Mouse (Mus musculus) cerebellum, postnatal 4 days (tissue): ENCODE results near the gene Grip1.
A peak's percentile ranks its signal among the peaks of the same experiment; 100 is the strongest.

Experiments used
- DNase-seq, 2 experiments: peaks; one replicate each; pipeline ENCODE4 v3.0.0; 2022; ENCODE audit warnings: low spot score in 2 of 2, mixed read lengths in 1 of 2

The Grip1 gene

DNA sequence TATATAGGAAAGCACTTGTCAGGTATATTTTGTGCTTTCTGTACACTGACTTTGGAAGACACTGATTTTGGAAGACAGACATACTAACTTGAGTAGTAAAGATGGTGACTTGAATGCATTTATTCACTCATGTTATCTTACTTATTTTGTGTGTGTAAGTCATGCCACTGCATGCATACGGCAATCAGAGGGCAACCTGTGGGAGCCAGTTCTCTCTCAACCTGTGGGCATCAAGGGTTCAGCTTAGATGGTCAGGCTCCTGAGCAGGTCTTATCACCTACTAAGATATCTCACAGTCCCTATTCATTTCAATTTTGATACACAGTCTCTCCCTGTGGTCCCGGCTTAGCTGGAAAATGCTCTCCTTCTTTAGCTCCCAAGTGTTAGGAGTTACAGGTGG is 5.4 kb downstream of the Grip1 start:
- no peak for DNase-seq

DNA sequence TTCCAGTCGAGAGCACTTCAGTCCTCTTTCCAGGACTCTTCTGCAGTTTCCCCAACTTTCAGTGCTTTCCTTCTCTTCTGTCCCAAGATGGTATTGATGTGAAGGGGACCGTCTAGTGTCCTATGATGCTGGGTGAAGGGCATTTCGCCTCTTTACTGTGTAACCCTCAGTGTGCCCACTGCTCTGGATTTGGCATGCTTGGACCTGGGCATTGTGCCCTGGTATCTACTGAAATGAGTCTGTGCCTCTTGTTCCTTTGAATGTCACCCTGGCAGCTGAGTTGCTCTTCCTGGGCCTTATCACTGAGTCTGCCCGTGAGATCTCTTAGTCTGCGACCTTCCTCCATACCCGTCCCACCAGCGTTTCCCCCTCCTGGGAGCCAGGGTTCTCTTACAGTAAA is 9.7 kb downstream of the Grip1 start:
- no peak for DNase-seq

DNA sequence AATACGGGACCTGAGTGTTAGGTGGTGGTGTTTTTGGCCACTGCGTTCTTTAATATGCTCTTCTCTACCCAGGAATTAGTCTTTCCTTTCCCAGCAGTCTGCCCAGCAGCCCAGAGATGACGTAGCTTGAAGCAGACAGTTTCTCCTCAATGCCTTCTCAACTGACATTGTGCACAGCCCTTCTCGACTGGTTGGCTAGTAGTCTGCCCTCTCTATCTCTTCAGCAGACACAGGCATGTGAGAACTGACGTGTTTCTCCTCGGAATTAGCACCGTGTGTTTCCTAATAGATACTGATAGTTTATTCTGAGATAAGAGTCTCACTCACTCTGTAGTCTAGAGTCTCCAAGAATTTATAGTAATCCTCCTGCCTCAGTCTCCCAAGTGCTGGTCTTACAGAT is 10.2 kb downstream of the Grip1 start:
- DNase-seq: no peak

GRCm38 (mm10) chr10:119467976-119468375 is 14.3 kb downstream of the Grip1 start:
- no peak for DNase-seq

- no peak for DNase-seq
Observed at GRCm38 (mm10) chr10:119470096-119470495, 16.5 kb downstream of the Grip1 start.

DNA sequence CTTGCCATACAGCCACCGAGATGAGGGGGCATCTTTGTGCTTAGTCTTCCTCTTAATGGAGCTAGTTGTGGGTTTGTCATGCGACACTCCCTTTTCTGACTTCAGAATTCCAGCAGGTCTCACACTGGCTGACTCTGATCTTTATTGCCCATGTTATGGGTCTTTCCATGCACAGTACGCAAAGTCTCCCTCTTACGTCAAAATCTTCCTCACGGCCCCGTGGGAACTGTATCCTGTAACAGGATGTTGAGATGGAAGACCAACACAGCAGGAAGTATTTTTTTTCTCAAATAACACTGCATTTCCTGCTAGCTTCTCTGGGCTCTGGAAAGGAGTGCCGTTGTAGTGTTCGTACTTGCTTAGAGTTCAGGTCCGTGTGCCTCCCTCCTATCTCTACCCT is 21.5 kb downstream of the Grip1 start:
- no peak for DNase-seq

DNA sequence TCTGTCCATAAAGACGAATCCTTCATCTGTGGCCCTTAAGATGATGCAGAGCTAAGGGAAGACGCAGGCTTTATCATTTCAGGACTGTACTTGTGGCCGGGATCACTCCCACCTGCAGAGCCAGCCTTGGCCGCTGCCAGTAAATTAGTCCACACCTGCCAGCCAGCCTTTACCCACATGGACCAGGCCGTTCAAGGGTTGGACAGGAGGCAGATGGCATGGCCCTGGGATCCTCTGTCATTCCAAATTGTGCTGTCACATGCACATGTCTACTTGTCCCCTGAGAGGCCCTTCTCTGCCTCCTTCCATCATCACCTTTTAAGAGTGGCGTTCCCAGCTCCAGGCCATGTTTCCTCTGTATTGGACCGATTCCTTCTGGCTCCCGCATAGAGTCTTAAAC is 24.0 kb downstream of the Grip1 start:
- peak in 1 of 2 experiments; percentile 54 for DNase-seq

DNA sequence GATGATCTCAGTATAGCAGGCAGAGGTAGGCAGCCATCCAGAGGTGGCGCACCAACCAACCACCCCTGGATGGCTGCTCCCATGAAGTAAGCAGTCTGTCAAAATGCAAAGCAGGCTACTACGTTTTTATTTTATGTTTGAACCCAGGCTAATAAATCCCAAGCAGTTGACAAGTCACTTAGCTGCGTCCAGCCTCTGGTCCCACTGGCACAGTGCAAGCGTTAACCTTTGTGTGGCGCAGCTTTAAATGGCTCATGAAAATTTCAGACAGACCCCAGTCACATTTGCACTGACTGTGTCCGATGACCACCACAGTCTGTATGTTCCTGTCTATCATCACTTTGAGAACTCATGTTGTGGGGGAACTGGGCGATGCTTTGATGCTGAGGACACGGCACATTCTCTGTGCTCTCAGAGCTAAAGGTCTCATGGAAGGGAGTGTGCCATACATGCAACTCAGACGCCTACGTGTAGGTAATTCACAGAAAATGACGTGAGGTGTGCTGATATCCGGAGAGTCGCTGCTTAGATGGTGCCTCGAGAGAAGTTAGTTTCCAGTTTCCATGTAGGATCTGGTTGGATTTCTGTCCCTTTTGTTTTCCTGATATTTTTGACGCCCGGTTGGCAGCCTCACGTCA is 29.6 kb downstream of the Grip1 start:
- no peak for DNase-seq

DNA sequence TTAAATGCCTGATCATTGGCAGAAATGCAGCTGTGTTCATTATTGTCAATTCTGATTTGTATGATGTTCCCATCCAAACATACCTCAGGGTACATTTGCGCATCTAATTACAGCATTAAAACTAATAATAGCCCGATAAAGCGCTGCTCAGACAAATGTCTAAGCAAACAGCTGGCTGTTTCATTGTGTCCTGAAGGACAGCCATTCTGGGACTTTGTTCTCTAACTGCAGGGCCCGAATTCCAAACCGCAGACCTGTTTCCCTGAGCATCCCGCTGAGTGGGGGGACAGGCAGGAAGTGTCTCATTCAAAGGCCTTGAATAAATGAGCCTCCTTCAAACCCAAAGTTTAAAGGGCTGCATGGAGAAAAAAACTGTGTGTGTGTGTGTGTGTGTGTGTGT is 30.1 kb downstream of the Grip1 start:
- DNase-seq: no peak

DNA sequence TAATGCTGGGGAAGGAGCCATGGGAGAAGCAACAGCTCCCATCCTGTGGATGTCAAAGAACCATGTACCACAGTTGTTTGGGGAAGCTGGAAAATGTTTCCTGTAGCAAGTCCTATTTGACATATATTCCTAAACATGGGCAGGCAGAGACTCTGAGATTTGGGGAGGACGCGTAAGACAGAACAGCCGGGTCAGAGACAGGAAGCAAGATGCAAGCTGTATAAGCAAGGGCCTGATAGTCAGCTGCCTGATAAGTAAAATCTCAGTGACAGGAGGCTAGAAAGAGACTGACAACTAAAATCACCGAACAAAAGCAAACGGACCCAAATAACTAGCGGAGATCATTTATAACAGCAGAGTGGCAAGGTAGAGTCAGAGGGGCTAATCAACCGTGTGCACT is 33.3 kb downstream of the Grip1 start:
- no peak for DNase-seq

DNA sequence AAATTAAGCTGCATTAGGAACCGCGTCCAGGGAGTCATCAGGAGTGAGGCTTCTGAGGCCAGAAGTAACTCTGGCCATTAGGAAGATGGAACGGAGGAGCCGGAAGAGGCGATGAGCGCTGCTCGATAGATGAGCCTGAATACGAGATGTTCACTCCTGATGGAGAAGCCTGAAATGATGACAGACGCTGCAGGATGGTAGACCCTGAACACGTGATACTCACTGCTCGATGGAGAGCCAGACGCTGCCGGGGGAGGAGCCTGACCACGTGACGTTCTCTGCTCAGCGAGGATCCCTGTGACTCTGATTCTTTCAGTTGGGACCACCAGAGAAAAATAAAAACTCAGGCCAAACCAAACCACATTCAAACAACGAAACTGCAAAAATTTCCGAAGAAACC is 37.2 kb downstream of the Grip1 start:
- DNase-seq: no peak

DNA sequence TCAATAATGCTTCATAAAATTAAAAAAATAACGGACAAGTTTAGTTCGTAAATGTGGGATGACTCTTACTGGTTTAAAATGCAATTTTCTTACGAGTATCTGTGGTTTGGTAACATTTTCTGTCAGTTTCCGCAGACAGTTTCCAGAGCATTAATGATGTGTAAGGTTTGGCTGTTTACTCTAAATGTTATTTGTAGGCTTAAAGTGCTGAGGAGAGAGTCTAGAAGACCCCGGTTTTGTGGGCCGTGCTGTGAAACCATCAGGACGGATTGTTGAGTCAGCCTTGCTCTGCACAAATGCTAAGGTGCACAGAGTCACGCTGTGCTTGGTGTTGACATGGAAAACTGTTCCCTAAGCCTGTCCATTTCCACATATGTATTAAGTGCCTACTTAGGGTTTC is 41.7 kb downstream of the Grip1 start:
- DNase-seq: no peak

DNA sequence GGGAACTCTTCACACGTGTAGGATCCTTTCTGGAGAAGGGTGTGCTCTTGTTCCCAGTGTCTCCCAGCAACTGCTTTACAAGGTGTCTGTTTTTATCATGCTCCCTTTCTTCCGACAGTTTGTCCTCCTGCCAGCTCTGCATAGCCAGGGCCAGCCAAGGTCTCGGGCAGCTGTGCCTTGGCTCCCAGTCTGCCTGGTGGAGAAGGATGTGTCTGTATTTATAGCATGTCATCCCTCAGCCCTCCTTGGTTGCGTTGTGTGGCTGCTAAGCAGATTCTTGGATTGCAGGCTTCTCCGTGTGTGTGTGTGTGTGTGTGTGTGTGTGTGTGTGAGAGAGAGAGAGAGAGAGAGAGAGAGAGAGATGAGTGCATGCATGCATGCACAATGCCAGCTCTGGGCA is 42.6 kb downstream of the Grip1 start:
- peak in 1 of 2 experiments; percentile 30 for DNase-seq

- DNase-seq: no peak
Observed at GRCm38 (mm10) chr10:119521686-119522085, 68.1 kb downstream of the Grip1 start.

GRCm38 (mm10) chr10:119525730-119526129 is 72.1 kb downstream of the Grip1 start:
- DNase-seq: no peak

- DNase-seq: no peak
Observed at GRCm38 (mm10) chr10:119534852-119535251, 81.2 kb downstream of the Grip1 start.

GRCm38 (mm10) chr10:119541655-119542054 is 88.0 kb downstream of the Grip1 start:
- no peak for DNase-seq

GRCm38 (mm10) chr10:119543771-119544170 is 90.1 kb downstream of the Grip1 start:
- DNase-seq: no peak

- DNase-seq: no peak
Observed at GRCm38 (mm10) chr10:119544743-119545142, 91.1 kb downstream of the Grip1 start.

DNA sequence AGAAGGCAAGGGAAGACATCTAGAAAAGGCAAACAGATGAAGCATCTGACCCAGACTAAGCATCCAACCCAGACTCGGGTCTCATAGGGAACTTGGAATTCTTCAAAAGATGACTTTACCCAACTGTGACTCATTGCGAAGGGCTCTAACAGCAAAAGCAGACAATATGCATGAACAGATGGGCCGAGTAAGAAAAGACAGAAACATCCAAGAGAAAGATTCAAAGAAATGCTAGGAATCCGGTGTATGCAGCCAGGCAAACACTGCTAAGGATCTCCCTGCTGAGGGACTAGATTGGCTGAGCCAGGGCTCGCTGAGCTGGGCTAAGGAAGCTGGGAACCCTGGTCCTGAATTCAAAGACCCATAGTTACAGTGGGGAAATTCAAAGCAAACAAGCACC is 94.2 kb downstream of the Grip1 start:
- no peak for DNase-seq

DNA sequence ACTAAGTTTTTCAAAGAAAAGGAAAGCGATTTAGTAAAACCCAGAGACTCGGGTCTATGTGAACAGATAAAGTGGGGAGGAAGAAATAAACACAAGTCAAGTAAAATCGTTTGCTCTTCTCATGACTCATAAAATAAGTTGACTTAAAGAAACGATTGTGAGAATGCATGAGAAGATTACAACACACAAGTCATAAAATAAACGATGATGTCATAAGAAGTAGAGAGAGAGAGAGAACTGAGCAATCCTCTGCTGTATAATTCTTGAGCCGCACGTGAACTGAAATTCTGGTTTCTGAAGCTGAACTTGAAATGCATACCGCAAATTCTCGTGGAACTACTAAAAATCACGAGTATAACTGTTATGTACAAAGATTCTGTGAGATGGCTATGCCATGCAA is 95.1 kb downstream of the Grip1 start:
- DNase-seq: no peak

GRCm38 (mm10) chr10:119550630-119551029 is 97.0 kb downstream of the Grip1 start:
- no peak for DNase-seq

- DNase-seq: no peak
Observed at GRCm38 (mm10) chr10:119556346-119556745, 102.7 kb downstream of the Grip1 start.

DNA sequence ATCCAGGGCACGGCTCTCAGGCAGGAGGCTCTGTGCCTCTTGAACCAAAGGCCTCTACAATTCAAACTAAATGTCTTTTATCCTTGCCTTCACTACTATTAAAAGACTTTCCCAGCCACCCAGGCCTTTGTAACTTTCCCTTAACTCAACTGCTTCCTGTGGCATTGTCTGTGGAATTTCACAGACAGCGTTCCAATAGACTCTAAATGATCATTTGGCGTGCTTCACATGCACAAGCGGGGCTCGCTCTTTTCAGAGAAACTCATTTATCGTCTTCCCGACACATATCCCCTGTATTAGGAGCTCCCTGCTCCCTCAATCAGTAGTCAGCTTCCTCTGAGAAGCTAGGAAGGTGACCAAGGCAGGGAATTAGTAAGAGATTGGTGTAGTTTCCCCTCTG is 104.8 kb downstream of the Grip1 start:
- no peak for DNase-seq
